Mouse (Mus musculus) cortical plate, adult 2 months (tissue): ENCODE measurements around the gene Flnb. TPM values are rescaled to one million over a fixed set of nuclear protein-coding genes. Genes with fewer than 3 reads are reported as not detected.

Experiments
- H3K27ac ChIP-seq: fragments of 200-500 bp; 2 replicates; pipeline ENCODE4 v1.5.1; 2012; ENCODE audit warnings: low read length, control low read depth, inconsistent platforms; ENCODE audit not compliant: insufficient read depth
- H3K4me1 ChIP-seq: fragments of 200-500 bp; 2 replicates; pipeline ENCODE4 v1.6.1; 2011; ENCODE audit warnings: low read length; ENCODE audit not compliant: control insufficient read depth, insufficient read depth
- H3K4me3 ChIP-seq: fragments of 200-500 bp; 2 replicates; pipeline ENCODE4 v1.5.1; 2011; ENCODE audit warnings: mild to moderate bottlenecking, low read length, control low read depth; ENCODE audit not compliant: insufficient read depth
- CTCF ChIP-seq: fragments of 200-500 bp; IDR thresholded peaks from 2 replicates; pipeline ENCODE4 v1.5.1; 2011; ENCODE audit warnings: mild to moderate bottlenecking, control low read depth, low read length; ENCODE audit not compliant: insufficient read depth; ENCODE audit errors: extremely low read depth
- POLR2A ChIP-seq: fragments of 200-500 bp; IDR thresholded peaks from 2 replicates; pipeline ENCODE4 v1.6.1; 2011; ENCODE audit warnings: mild to moderate bottlenecking, low read length, control low read depth; ENCODE audit not compliant: insufficient read depth; ENCODE audit errors: extremely low read depth
- polyA plus RNA-seq: library from polyadenylated mRNA; depleted of rRNA; stranded (reverse); fragments of >200 nt; gene quantifications from 2 replicates; pipeline ENCODE4 v1.2.3, GENCODE M21; 2012

Gene Flnb
- polyA plus RNA-seq, 1 experiment, result 35.4 TPM

GRCm38 (mm10) chr14:7913842-7914241 lies 96.1 kb downstream of the Flnb start:
- H3K4me1 ChIP-seq, result no peaks in the 10 kb centered on the region; the same call in 1 of the 2 replicates
- TF ChIP-seq CTCF, result no peak
- TF ChIP-seq POLR2A, result no peak
- no peak overlapping the region; the same call in 1 of the 2 replicates for H3K27ac ChIP-seq
- no peak overlapping the region for H3K4me3 ChIP-seq

- Histone ChIP-seq H3K4me1 (no peaks in the 10 kb centered on the region; the same call in 1 of the 2 replicates), H3K4me3 (no peak overlapping the region), H3K27ac (no peak overlapping the region)
- TF ChIP-seq CTCF, result no peak
- TF ChIP-seq POLR2A, result no peak
Observed at GRCm38 (mm10) chr14:7914461-7914860, 96.7 kb downstream of the Flnb start.

- Histone ChIP-seq H3K4me1 (no peaks in the 10 kb centered on the region; the same call in 1 of the 2 replicates), H3K27ac (no peak overlapping the region)
- no peak for TF ChIP-seq CTCF
- no peak for TF ChIP-seq POLR2A
Observed at GRCm38 (mm10) chr14:7918150-7918991, 100.6 kb downstream of the Flnb start.

GRCm38 (mm10) chr14:7919309-7919708 lies 101.6 kb downstream of the Flnb start:
- Histone ChIP-seq H3K4me1 (no peaks in the 10 kb centered on the region; the same call in 1 of the 2 replicates), H3K27ac (no peak overlapping the region), H3K4me3 (no peak overlapping the region)
- no peak for TF ChIP-seq POLR2A
- no peak for TF ChIP-seq CTCF

More at GRCm38 (mm10) chr14:7918150-7918991, 100.6 kb downstream of the Flnb start:
- H3K4me3 ChIP-seq, result no peak overlapping the region

GRCm38 (mm10) chr14:7919921-7920320 lies 102.2 kb downstream of the Flnb start:
- H3K27ac ChIP-seq, result no peak overlapping the region
- no peak overlapping the region for H3K4me3 ChIP-seq
- H3K4me1 ChIP-seq, result no peaks in the 10 kb centered on the region; the same call in 1 of the 2 replicates
- TF ChIP-seq CTCF, result no peak
- TF ChIP-seq POLR2A, result no peak

- TF ChIP-seq CTCF, result no peak
- no peak for TF ChIP-seq POLR2A
- Histone ChIP-seq H3K27ac (no peak overlapping the region), H3K4me1 (peaks cover 2% of the 10 kb centered on the region; the same call in 1 of the 2 replicates), H3K4me3 (no peak overlapping the region)
Observed at GRCm38 (mm10) chr14:7921459-7921858, 103.7 kb downstream of the Flnb start.

GRCm38 (mm10) chr14:7923635-7924034 lies 105.9 kb downstream of the Flnb start:
- TF ChIP-seq CTCF, result no peak
- TF ChIP-seq POLR2A, result no peak
- peaks cover 2% of the 10 kb centered on the region; the same call in 1 of the 2 replicates for H3K4me1 ChIP-seq
- no peak overlapping the region for H3K4me3 ChIP-seq
- H3K27ac ChIP-seq, result no peak overlapping the region

GRCm38 (mm10) chr14:7928362-7928761 lies 110.6 kb downstream of the Flnb start:
- H3K4me3 ChIP-seq, result no peak overlapping the region
- peaks cover 2% of the 10 kb centered on the region; the same call in 1 of the 2 replicates for H3K4me1 ChIP-seq
- no peak overlapping the region for H3K27ac ChIP-seq
- TF ChIP-seq POLR2A, result no peak
- TF ChIP-seq CTCF, result no peak

- Histone ChIP-seq H3K4me1 (peaks cover 2% of the 10 kb centered on the region; the same call in 1 of the 2 replicates), H3K27ac (no peak overlapping the region), H3K4me3 (no peak overlapping the region)
- TF ChIP-seq POLR2A (no peak), CTCF (no peak)
Observed at GRCm38 (mm10) chr14:7929029-7929428, 111.3 kb downstream of the Flnb start.

- Histone ChIP-seq H3K4me3 (no peak overlapping the region), H3K27ac (no peak overlapping the region), H3K4me1 (no peaks in the 10 kb centered on the region)
- no peak for TF ChIP-seq POLR2A
Observed at GRCm38 (mm10) chr14:7932151-7932550, 114.4 kb downstream of the Flnb start.
